In genomic region chr8:106140769-106141168, GRCm38 (mm10) we compare ENCODE assay signal across 8 mouse cellular contexts. TPM values are rescaled to one million over a fixed set of nuclear protein-coding genes. Genes with fewer than 3 reads are reported as not detected.
DNase-seq lines count a peak whose midpoint lies in the region; ATAC-seq lines count a peak whose summit lies in the region.

No protein-coding gene starts in this region.

- H3K4me2 ChIP-seq in heart, embryonic 12.5 days = no peak overlapping the region
- H3K4me2 ChIP-seq in intestine, embryonic 16.5 days (ENCODE audit: low read depth, low read length) = 0 out of 2 replicates have a peak overlapping the region, but pooled peaks have one; percentile 7
- 0 out of 2 replicates have a peak overlapping the region, but pooled peaks have one; percentile 9 for H3K4me2 ChIP-seq in midbrain, embryonic 16.5 days (ENCODE audit: low read length)

- intact Hi-C loops in left cerebral cortex, postnatal 25 days (cut with DNase I) = loop anchor here (2.0 kb wide), 2 partner anchors 58 to 86 kb away; no protein-coding TSS in a partner anchor

- ATAC-seq in heart, embryonic 12.5 days (ENCODE audit: insufficient number of reproducible peaks, low FRiP score) = no peak
- no peak for ATAC-seq in intestine, embryonic 16.5 days
- peak; percentile 66; the same call in 1 of the 2 replicates for ATAC-seq in midbrain, embryonic 16.5 days

- no peak overlapping the region for H3K27ac ChIP-seq in heart, embryonic 12.5 days (ENCODE audit: poor library complexity, severe bottlenecking)
- no peak overlapping the region for H3K27ac ChIP-seq in intestine, embryonic 16.5 days (ENCODE audit: low read length)
- H3K27ac ChIP-seq in midbrain, embryonic 16.5 days (ENCODE audit: low read length) = no peak overlapping the region

- 17% methylated on average over 13 of the region's 13 CpGs for WGBS in heart, embryonic 12.5 days
- 13% methylated on average over 13 of the region's 13 CpGs for WGBS in intestine, embryonic 16.5 days
- WGBS in midbrain, embryonic 16.5 days = 14% methylated on average over 13 of the region's 13 CpGs

- H3K27me3 ChIP-seq in heart, embryonic 12.5 days (replicated peaks) = peaks cover 6% of the 10 kb centered on the region
- H3K27me3 ChIP-seq in intestine, embryonic 16.5 days (replicated peaks; ENCODE audit: control insufficient read depth, insufficient read depth, low read length) = peaks cover 3% of the 10 kb centered on the region; the same call in 1 of the 2 replicates
- H3K27me3 ChIP-seq in midbrain, embryonic 16.5 days (ENCODE audit: control insufficient read depth, insufficient read depth, low read depth, low read length) = peaks cover 31% of the 10 kb centered on the region

- DNase-seq in heart, adult 11 months = peak; percentile 96
- DNase-seq in cerebellum, postnatal 25 days = peak; percentile 87 to 88
- DNase-seq in frontal cortex, postnatal 36 days (ENCODE audit: low spot score in 2 of 2) = peak; percentile 80 to 87
- DNase-seq in left cerebral cortex, postnatal 25 days (ENCODE audit: low spot score in 2 of 2) = peak; percentile 82 to 88
- peak; percentile 62 to 81 for DNase-seq in spleen, adult 18-20 months

- H3K4me1 ChIP-seq in heart, embryonic 12.5 days (replicated peaks) = peaks cover 26% of the 10 kb centered on the region
- peaks cover 11% of the 10 kb centered on the region; the same call in 1 of the 2 replicates for H3K4me1 ChIP-seq in intestine, embryonic 16.5 days (ENCODE audit: control insufficient read depth, insufficient read depth, low read length)
- peaks cover 22% of the 10 kb centered on the region for H3K4me1 ChIP-seq in midbrain, embryonic 16.5 days (ENCODE audit: control insufficient read depth, insufficient read depth, low read length)

- no peaks in the 10 kb centered on the region for H3K36me3 ChIP-seq in heart, embryonic 12.5 days
- H3K36me3 ChIP-seq in intestine, embryonic 16.5 days (ENCODE audit: control insufficient read depth, insufficient read depth, low read length) = no peaks in the 10 kb centered on the region
- no peaks in the 10 kb centered on the region for H3K36me3 ChIP-seq in midbrain, embryonic 16.5 days (ENCODE audit: control insufficient read depth, insufficient read depth, low read length)

- no peak overlapping the region for H3K4me3 ChIP-seq in heart, embryonic 12.5 days
- no peak overlapping the region for H3K4me3 ChIP-seq in intestine, embryonic 16.5 days (ENCODE audit: low read length)
- no peak overlapping the region for H3K4me3 ChIP-seq in midbrain, embryonic 16.5 days (ENCODE audit: low read depth, low read length)

- H3K9me3 ChIP-seq in heart, embryonic 12.5 days (replicated peaks) = no peaks in the 10 kb centered on the region
- H3K9me3 ChIP-seq in intestine, embryonic 16.5 days (ENCODE audit: control insufficient read depth, low read length) = no peaks in the 10 kb centered on the region
- H3K9me3 ChIP-seq in midbrain, embryonic 16.5 days (replicated peaks; ENCODE audit: control insufficient read depth, low read length, poor library complexity, severe bottlenecking) = no peaks in the 10 kb centered on the region

- H3K9ac ChIP-seq in heart, embryonic 12.5 days = no peak overlapping the region
- H3K9ac ChIP-seq in intestine, embryonic 16.5 days (ENCODE audit: low read depth, low read length) = no peak overlapping the region
- no peak overlapping the region for H3K9ac ChIP-seq in midbrain, embryonic 16.5 days (ENCODE audit: low read depth, low read length)

RNA-seq across cellular contexts. Expression of gene Esrp2, which starts 4.0 kb away (rescaled TPM):
- 0.77 and 0.85 TPM in 2 replicates for polyA plus RNA-seq in heart, embryonic 12.5 days (2016; fragmentation: Nextera tagmentation; extraction: Ambion mirVana)
- 35.7 and 38.9 TPM in 2 replicates for polyA plus RNA-seq in intestine, embryonic 16.5 days (2015; fragmentation: Nextera tagmentation; extraction: Ambion mirVana)
- total RNA-seq in left cerebral cortex, postnatal 25 days (2021) = not detected
- polyA plus RNA-seq in midbrain, embryonic 16.5 days (2015; fragmentation: Nextera tagmentation; extraction: Ambion mirVana) = 0.14 and 0.29 TPM in 2 replicates

RNA-seq across cellular contexts. Expression of gene Pla2g15, which starts 9.4 kb away (rescaled TPM):
- 10.5 and 11.4 TPM in 2 replicates for polyA plus RNA-seq in heart, embryonic 12.5 days (2016; fragmentation: Nextera tagmentation; extraction: Ambion mirVana)
- 10.1 and 10.7 TPM in 2 replicates for polyA plus RNA-seq in intestine, embryonic 16.5 days (2015; fragmentation: Nextera tagmentation; extraction: Ambion mirVana)
- total RNA-seq in left cerebral cortex, postnatal 25 days (2021) = 10 to 100 TPM; 25.4 to 27.5 TPM
- polyA plus RNA-seq in midbrain, embryonic 16.5 days (2015; fragmentation: Nextera tagmentation; extraction: Ambion mirVana) = 24.5 and 25.2 TPM in 2 replicates

RNA-seq across cellular contexts. Expression of gene Slc7a6, which starts 27.9 kb away (rescaled TPM):
- 35.4 and 36.5 TPM in 2 replicates for polyA plus RNA-seq in heart, embryonic 12.5 days (2016; fragmentation: Nextera tagmentation; extraction: Ambion mirVana)
- polyA plus RNA-seq in intestine, embryonic 16.5 days (2015; fragmentation: Nextera tagmentation; extraction: Ambion mirVana) = 24.5 and 24.6 TPM in 2 replicates
- 10 to 100 TPM; 27.6 to 32.4 TPM for total RNA-seq in left cerebral cortex, postnatal 25 days (2021)
- 41.8 and 53.5 TPM in 2 replicates for polyA plus RNA-seq in midbrain, embryonic 16.5 days (2015; fragmentation: Nextera tagmentation; extraction: Ambion mirVana)

Comparison
In these comparisons a context has a peak if more than half of its experiments do, and no peak if none do; other contexts are left out.
1. RNA of gene Esrp2, which starts 4.0 kb away (polyA plus RNA-seq): 35.7 to 38.9 TPM in intestine, embryonic 16.5 days; 0.77 to 0.85 TPM in heart, embryonic 12.5 days and 0.14 to 0.29 TPM in midbrain, embryonic 16.5 days; every median in the first group is over 10 times any median in the second.
2. Peak in every context shown above with its lines, with median percentiles within 50 percentile points of each other: DNase-seq.